Mouse (Mus musculus): ENCODE measurements around the gene Slc25a19.
A peak's percentile ranks its signal among the peaks of the same experiment; 100 is the strongest.

Slc25a19 gene

GRCm38 (mm10) chr11:115599722-115600121, 28.4 kb downstream of the Slc25a19 start:
- DNase-seq (ENCODE audit: low spot score in 2 of 2): peak in 1 of 2 experiments; percentile 25

GRCm38 (mm10) chr11:115598309-115598708, 29.8 kb downstream of the Slc25a19 start:
- no peak for DNase-seq (ENCODE audit: low spot score in 2 of 2)

- DNase-seq (ENCODE audit: low spot score in 2 of 2): no peak
These were observed 32.9 kb downstream of the Slc25a19 start for GRCm38 (mm10) chr11:115595209-115595608.

DNA sequence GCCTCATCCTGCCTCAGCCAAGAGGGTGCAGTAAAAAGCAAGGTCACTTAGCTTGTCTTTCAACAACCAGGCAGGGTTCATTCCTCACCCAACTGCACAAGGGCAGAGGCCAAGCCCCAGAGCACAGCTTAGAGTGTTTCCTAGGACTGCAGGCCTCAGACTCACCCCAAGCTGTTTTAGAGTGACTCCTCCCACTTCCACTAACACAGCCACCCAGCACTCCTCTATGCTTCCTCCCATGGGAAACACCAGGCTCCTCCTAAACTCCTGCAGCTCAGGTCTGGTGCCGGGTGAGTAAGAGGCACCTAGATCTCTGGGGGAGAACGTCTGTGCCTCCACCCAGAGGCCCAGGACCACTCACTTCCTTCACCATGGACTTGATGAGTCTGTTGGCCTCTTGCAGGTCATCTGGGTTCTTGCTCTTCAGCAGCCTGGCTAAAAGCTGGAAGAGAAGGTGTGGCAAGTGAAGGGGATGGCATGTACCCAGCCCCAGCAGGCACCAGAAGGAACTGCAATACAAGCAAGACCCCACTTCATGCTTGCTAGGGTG, 37.5 kb downstream of the Slc25a19 start:
- DNase-seq (ENCODE audit: low spot score in 2 of 2): no peak

DNA sequence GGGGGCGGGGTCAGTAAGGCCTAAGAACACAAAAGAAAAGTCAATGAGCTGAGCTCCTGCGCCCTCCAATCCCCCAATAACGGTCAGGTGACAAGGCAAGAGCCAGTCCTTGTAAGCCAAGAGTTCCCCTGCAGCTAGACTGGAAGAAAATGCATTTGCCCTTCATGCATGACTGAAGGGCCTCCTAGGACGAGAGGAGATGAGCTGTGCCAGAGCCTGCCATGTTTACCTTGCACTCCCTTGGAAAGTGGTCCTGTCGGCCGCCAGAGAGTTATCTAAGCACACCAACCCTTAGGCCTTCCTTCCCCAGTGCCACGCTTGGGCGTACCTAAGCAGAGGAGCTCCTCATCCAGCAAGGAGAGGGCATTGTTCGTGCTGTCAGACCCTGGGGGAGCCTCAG, 40.1 kb downstream of the Slc25a19 start:
- DNase-seq (ENCODE audit: low spot score in 2 of 2): no peak

DNA sequence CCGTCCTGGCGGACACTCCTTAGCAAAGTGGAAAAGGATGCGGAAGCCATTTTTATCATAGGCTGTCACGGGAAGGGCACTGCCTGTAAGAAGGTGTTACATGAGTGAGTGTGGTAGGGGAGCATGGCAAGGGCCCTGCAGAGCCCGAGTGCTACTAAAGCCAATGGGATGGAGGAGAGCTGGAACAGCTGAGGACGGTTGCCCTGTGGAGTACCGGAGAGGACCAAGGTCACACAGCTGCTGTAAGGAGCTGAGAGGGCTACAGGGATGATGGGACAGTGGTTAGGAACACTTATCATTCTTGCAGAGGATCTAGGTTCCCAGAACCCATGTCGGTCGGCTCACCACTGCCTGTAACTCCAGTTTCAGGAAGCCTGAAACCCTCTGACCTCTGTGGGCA, 41.7 kb downstream of the Slc25a19 start:
- no peak for DNase-seq (ENCODE audit: low spot score in 2 of 2)

DNA sequence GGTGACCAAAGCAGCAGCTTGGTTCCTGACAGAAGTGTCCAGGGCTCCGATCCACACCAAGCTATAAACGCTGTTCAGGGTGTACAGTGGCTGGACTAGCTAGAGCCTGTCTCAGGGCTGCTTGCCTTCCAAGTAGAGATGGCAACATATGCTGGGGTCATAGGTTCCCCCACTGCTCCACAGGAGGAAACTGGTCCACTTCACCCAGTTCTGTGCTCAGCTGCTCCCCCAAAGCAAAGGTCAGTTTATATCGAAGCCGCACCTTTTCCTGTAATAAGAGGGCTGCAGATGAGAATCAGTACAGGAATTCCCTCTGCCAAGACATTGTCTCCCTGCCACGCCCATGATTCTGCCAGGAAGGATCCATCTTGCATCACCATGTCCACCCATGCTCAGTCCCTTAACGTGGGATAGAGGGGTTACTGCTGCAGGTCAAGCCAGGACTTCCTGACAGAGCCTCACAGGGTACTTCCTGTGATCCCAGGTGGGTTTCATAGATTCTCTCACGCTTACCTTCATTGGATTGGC, 42.5 kb downstream of the Slc25a19 start:
- no peak for DNase-seq (ENCODE audit: low spot score in 2 of 2)

DNA sequence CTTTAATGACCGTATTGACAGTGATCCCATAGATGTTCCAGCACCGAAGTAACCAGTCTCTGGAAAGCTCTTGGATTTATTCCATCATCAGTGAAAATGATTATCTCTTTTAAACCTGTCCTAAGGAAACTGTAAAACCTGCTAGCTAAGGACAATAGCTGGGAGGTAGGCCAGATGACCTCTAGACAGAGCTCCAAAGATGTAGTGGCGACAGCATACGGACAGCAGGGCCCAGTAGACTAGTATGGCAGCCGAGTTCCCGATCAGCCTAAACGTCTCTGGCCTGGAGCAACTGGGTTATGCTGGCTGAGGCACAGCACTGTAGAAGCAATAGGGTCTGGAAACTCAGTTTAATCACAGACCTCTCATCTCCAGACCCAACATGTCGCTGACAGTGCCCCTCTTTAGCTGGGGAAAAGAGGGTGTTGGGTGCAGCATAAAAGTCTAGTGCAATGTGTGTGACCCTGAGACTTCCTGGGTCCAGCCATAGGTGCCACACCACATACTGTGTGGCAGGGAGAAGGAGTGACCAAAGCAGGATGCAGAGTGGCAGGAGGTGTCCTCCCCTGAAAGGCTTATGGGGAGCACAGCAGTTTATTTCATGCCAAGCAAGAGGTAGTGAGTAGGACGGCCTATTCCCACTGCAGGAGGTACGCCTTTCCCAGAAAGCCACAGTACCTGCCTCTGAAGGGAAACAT, 43.6 kb downstream of the Slc25a19 start:
- DNase-seq (ENCODE audit: low spot score in 2 of 2): no peak

DNA sequence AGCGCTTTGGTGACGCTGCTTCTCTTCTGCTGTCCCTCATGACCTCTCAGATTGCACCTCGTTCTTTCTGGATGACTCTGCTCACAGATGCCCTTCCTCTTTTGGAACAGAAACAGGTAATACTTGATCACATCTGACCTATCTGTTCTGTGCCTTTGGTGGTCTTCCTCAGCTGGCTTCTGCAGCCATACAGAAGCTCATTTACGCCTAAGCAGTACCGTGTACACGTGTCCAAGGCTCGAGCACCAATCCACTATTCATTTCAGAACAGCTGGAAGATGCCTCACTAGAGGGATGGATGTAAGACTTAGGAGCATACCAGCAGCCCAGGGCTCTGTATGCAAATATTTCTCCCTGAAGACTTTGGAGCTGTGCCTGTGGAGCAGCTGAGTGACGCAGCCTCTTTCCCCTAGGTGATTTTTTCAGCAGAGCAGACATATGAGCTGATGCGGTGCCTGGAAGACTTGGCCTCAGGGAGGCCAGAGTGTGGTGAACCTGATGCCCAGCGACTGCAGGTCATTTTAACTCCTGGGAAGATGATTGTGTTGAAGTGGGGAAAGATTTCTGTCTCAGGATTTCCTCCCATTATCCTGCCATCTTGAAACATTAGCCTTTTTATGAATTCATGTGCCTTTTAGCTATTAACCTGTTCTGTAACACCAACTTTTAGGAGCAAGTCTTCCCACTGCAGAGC, 45.0 kb downstream of the Slc25a19 start:
- no peak for DNase-seq (ENCODE audit: low spot score in 2 of 2)

GRCm38 (mm10) chr11:115579080-115579479, 49.0 kb downstream of the Slc25a19 start:
- no peak for DNase-seq (ENCODE audit: low spot score in 2 of 2)

- DNase-seq (ENCODE audit: low spot score in 2 of 2): no peak
These were observed 63.1 kb downstream of the Slc25a19 start for GRCm38 (mm10) chr11:115564961-115565360.
